Mouse (Mus musculus) right cerebral cortex, postnatal 4 days (tissue): Measurements from ENCODE around the gene Strbp.
"Not testable (repeated sequence)": the region's sequence is repeated elsewhere in the genome, so short reads cannot be mapped to it uniquely, and the experiment has no call there.

Experiments
- DNase-seq: peaks from one replicate; pipeline ENCODE4 v3.0.0-alpha.2; 2022

The Strbp gene

GRCm38 (mm10) chr2:37518561-37519285 is 184.9 kb downstream of the Strbp start:
- DNase-seq = no peak

GRCm38 (mm10) chr2:37516922-37517462 is 186.7 kb downstream of the Strbp start:
- peak; percentile 73 for DNase-seq

DNA sequence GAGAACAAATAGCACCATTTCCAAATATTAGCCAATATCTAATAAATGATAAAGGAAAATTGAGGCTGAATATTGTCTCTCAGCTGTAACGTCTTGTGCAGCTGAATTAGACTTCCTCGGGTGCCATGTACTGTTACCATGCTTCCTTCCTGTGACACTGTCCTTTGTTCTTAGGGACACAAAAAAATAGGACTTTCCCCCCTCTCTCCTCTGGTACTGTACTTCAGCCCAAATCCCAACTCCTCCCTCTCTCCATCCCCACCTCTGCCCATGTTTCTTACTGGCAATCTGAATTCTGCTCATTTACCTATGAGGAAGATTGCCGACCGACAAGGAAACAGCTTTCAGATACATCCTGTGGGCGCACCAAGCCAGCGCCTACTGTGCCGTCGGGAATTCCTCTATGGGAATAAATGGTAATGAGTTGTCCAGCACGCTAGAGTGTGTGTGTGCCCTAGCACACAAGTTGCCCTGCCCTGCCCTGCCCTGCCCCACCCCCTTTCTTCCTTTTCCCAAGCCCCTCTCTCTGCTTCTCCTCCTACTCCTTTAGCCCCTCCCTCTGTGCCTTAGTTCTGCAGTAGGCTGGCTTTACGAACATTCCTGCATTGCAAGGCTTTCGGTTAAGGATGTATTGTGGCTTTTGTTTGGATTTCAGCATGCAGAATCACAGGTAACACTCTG is 187.5 kb downstream of the Strbp start, which contains the start of gene Gpr21:
Gene Gpr21 (plus strand): TSS at position 303 of the 681 bp plus-strand sequence.
- peak; percentile 37 for DNase-seq

DNA sequence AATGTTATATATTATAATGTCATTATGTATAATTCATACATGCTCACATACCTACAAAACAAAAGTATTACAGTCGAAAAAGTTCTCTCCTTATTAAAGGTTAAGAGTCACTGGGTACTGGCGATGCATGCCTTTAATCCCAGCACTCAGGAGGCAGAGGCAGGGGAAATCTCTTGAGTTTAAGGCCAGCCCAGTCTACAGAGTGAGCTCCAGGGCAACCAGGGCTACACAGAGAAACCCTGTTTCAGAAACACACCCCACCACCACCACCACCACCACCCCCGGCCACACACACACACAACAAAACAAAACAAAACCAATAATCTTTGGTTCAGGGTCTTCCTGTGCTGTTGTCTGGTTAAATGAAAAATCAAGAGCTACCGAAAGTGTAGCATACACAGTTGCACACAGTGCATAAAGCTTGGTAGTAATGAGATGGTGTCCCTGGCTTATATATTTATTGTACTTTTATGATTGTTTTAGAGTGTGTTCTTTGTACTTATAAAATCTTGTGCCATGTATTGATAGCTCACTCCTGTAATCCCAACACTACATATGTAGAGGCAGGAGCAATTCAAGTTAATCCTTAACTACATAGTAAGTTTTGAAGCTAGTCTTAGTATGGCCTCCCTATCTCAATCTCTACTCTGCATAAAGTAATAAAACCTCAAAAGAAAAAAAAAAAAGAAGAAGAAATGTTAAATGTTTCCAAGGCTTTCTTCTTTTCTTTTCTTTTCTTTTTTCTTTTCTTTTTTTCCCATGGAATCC is 192.3 kb downstream of the Strbp start:
- no peak for DNase-seq

DNA sequence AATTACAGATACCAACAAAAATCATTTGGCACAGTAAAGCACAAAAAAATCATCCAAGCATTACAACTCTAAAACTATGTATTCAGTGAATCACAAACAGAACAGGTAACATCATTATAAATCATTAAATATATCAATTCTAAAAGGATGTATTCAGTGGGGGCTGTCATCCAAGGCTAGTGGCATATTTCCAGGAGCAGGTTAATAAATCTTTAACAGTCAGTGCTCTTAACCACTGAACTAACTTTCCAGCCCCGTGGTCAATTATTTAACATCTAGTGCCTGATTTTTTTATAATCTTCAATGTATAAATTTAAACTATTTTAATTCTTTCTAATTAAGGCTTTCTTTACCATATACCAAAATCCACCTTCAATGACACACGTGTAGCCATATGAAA is 197.8 kb downstream of the Strbp start:
- DNase-seq = not testable (repeated sequence)

GRCm38 (mm10) chr2:37497321-37497720 is 206.3 kb downstream of the Strbp start:
- no peak for DNase-seq

GRCm38 (mm10) chr2:37488956-37489355 is 214.7 kb downstream of the Strbp start:
- no peak for DNase-seq

DNA sequence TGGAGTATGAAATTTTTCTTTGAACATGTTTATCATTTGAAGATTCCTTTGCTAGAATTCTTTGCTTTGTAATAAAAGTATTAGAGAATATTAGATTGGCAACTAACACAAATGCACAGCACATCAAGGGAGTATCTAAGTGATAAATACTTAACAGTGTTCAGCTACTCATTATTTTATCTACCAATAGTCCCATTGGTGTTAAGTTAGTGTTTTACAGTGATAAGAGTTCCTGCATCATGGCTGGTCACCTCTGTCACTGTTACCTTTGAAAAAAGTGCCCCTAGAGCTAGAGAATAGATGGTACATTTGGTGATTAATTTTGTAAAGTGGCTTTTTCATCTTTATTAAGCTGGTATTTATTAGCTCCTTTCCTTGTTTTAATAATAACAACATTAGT is 217.3 kb downstream of the Strbp start:
- no peak for DNase-seq

- peak; percentile 43 for DNase-seq
Measured at GRCm38 (mm10) chr2:37485370-37485769, 218.3 kb downstream of the Strbp start.

DNA sequence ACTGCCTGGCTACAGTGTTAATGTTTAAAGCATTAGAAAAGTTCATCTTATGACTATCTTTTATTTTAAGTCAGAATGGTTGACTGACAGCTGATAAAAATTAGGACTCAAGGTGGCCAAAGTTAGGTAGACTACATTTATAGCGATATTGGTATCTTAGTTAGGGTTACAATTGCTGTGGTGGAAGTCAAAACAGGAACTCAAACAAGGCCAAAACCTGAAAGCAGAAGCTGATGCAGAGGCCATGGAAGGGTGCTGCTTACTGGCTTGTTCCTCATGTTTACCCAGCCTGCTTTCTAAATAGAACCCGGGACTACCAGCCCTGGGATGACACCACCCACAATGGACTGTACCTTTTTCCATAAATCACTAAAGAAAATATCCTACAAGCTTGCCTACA is 219.5 kb downstream of the Strbp start:
- no peak for DNase-seq

- no peak for DNase-seq
Measured at GRCm38 (mm10) chr2:37480039-37480438, 223.6 kb downstream of the Strbp start.

GRCm38 (mm10) chr2:37479559-37479958 is 224.1 kb downstream of the Strbp start:
- no peak for DNase-seq

- no peak for DNase-seq
Measured at GRCm38 (mm10) chr2:37466266-37466665, 237.4 kb downstream of the Strbp start.

DNA sequence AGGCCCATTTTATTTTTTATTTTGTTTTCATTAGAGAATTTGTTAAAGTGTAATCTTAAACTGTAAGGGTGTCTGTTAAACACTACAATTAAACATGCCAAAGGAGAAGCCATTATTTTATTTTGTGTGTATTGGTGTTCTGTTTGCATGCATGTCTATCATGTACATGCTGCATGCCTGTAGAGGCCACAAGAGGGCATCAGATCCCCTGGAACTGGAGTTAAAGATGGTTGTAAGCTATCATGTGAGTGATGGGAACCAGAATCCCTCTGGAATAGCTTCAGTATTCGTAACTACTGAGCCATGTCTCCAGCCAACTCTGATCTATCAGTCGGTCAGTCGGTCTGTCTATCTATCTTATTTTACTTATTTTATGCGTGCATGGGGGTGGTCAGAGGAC is 243.0 kb downstream of the Strbp start:
- no peak for DNase-seq

DNA sequence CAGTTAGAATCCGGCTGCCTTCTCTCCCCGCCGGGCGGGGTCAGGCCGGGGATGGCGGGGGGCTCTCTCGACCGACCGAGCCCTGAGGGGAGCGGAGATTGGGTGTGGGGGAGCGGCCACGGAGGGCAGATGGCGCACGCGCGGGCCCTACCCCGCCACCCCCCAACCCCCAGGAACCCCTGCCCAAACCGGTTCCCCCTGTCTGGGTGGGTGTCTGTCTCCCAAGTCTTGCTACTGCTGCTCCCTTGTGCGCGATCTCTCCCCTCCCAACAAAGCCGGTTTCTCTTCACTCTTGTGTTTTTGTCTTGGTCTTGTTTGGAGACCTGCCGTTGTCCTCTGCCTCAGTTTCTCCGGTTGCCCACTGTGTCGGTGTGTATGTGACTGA is 251.3 kb downstream of the Strbp start:
- DNase-seq = no peak

DNA sequence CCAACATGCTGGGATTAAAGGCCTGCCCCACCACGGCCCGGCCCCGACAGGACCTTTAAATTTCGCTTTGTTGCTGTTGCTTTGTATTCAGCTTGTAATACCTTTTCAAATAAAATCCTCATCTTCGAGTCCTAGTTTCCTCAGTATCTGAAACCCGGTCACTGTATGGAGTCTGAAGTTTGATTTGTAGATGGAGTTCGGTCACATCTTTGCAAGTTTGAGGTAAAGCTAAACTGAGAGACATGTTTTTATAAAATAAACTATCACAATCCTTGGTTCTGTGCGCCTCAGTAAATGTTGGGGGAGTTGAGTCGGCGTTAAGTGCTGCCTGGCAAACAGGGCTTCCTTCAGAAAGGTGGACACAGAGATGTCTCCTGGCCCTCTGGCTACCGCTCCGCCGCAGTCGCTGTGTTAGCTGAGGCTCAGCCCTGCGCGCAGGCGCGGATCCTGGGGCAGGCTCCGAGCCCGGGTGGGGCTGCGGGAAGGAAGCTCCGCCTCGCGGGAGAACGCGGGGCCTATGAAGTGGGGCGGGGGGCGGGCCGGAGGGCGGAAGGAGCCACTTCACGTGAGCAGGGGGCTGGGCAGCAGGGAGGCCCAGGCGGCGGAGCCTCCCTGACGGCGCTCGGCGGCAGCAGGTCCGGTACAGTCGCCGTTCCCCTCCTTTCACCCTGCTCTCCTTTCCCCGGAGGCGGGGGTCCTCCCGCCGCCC is 251.8 kb downstream of the Strbp start:
- peak; percentile 92 for DNase-seq

DNA sequence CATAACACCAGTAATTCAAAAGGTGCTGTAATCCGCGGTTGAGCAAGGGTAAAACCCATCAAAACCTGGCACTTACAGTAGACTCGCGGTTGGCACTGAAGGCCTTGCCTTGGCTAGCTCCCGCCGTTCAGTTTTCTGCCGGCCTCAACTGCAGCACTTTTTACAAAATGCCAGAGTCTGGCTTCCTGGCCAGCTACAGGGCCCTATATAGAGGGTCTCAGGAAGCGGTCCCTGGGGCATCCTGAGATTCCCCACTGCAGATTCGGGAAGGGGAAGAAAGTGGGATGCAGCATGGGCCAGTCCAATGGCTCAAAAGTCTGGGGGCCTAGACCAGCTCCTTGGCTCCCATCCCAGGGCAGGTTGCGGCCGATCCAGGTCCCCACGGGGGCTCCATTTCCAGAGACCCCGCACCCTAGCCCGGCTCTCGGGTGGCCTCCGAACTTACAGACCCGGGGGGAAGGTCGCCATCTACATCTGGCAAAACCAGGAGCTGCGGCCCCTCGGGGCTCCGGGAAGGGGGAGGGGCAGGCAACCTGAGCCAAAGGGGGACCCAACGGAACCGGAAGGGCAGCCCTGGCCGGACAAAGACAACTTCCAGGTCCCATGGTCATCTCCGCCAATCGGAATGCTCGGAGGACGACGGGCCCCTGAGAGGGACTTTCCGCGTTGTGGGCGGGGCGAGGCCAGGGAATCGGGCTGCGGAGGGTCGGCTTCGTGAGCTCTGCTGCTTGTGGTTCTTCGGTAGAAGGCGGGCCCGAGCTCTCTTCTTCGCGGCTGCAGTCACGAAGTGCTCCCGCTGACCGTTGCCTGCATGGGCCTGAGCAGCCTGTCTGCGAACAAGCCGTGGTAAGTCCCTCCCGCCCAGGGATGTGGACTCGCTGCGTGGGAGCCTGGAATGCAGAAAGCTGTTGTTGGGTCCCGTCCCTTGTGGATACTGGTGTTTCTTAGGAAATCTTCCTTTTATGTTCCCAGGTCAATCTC is 260.8 kb downstream of the Strbp start, which contains the start of the genes Zbtb26, Zbtb6 and Rabgap1:
Gene Zbtb26 (minus strand): TSS at position 525 of the 981 bp plus-strand sequence.
Gene Zbtb6 (minus strand): TSS at position 561 of the 981 bp plus-strand sequence.
Gene Rabgap1 (plus strand): TSS at position 669 of the 981 bp plus-strand sequence.
- peak; percentile 92 for DNase-seq
